Mouse (Mus musculus) embryonic facial prominence, embryonic 12.5 days (tissue): ENCODE results near the gene Prkd1. TPM values are rescaled to one million over a fixed set of nuclear protein-coding genes. Genes with fewer than 3 reads are reported as not detected.
"Not testable (repeated sequence)": the region's sequence is repeated elsewhere in the genome, so short reads cannot be mapped to it uniquely, and the experiment has no call there.

Experiments used
- ATAC-seq: fragments of 200-750 bp; cut with Nextera tagmentation; 2 replicates; pipeline ENCODE4 v1.8.0; 2017; ENCODE audit not compliant: insufficient number of reproducible peaks, insufficient read depth, low FRiP score, low TSS enrichment
- H3K27ac ChIP-seq: fragments of 300-500 bp; sonication (generic); 2 replicates; pipeline ENCODE4 v1.5.1; 2016; ENCODE audit warnings: mild to moderate bottlenecking
- H3K27me3 ChIP-seq: fragments of 300-500 bp; sonication (generic); 2 replicates; pipeline ENCODE4 v1.6.1; 2016; ENCODE audit warnings: mild to moderate bottlenecking, moderate library complexity
- H3K36me3 ChIP-seq: fragments of 300-500 bp; sonication (generic); 2 replicates; pipeline ENCODE4 v1.6.1; 2016; ENCODE audit warnings: mild to moderate bottlenecking
- H3K4me1 ChIP-seq: fragments of 300-500 bp; sonication (generic); 2 replicates; pipeline ENCODE4 v1.6.1; 2016
- H3K4me2 ChIP-seq: fragments of 300-500 bp; sonication (generic); replicated peaks from 2 replicates; pipeline ENCODE4 v1.6.1; 2016; ENCODE audit warnings: mild to moderate bottlenecking, moderate library complexity
- H3K4me3 ChIP-seq: fragments of 300-500 bp; sonication (generic); 2 replicates; pipeline ENCODE4 v1.5.1; 2016; ENCODE audit warnings: mild to moderate bottlenecking
- H3K9ac ChIP-seq: fragments of 300-500 bp; sonication (generic); 2 replicates; pipeline ENCODE4 v1.6.1; 2016; ENCODE audit warnings: mild to moderate bottlenecking, moderate library complexity
- H3K9me3 ChIP-seq: fragments of 300-500 bp; sonication (generic); 2 replicates; pipeline ENCODE4 v1.6.1; 2016; ENCODE audit warnings: mild to moderate bottlenecking, moderate library complexity
- WGBS: fragments of 180-500 bp; shearing (Covaris S2); methylation state at CpG from one replicate; pipeline ENCODE4 v1.1.7; 2016; 5-methylcytosine and 5-hydroxymethylcytosine counted together
- polyA plus RNA-seq: library from polyadenylated mRNA; unstranded; fragments of >200 nt; fragmentation: Nextera tagmentation; extraction: Ambion mirVana; gene quantifications from 2 replicates; pipeline ENCODE4 v1.2.1, GENCODE M21; 2016

Gene Prkd1
- polyA plus RNA-seq = 8.7 and 8.9 TPM in 2 replicates

DNA sequence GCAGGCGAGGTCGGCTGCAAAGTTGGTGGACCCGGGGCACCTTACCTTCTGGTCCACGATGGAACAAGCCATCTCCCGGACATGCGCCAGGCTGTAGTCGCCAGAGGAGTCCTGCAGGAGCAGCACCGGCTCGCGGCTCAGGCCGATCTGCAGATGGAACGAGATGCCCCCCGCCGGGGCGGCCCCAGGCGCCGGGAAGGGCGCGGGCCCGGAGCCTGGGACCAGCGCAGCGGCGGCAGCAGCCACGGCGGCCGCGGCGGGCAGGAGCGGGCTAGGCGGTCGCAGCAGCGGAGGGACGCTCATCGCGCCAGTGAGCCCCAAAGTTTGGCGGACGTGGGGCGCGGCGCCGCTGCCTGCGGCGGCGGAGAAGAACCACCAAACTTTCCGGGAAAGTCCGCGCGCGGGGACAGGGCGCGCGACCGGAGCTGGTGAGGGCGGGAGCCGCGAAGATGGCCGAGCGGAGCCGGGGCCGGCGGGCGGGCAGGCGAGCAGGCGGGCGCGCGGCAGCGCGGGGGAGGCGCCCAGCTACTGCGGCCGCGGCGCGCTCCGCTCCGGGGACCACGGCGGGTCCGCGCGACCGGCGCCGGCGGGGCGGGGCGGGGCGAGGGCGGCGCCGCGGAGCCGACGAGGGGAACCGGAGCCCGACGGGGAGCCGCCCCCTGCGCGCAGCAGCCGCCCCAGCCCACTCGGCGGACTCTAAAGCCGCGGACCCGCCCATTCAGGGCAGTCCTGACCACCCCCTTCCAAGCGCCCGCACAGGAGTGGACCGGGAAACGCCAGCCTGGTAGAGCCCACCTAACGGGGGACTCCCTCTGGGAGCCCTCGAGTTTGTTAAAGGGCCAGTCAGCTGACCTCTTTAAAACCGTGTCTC, at the start of gene Prkd1:
Gene Prkd1, minus strand, starts transcription at position 428 of the 871 bp plus-strand sequence.
- WGBS = under 1% methylated on average over 90 of the region's 114 CpGs
- H3K9ac ChIP-seq = peak within 1 kb of the TSS; percentile 81
- H3K4me3 ChIP-seq = peak within 1 kb of the TSS; percentile 75
- H3K4me2 ChIP-seq = peak within 1 kb of the TSS; percentile 86
- H3K27ac ChIP-seq = peak within 1 kb of the TSS; percentile 78
- no peaks in the 10 kb centered on the region for H3K36me3 ChIP-seq
- no peaks in the 10 kb centered on the region for H3K9me3 ChIP-seq
- H3K27me3 ChIP-seq = no peaks in the 10 kb centered on the region
- peak; percentile 94 for ATAC-seq
- peaks cover 8% of the 10 kb centered on the region; the same call in 1 of the 2 replicates for H3K4me1 ChIP-seq

DNA sequence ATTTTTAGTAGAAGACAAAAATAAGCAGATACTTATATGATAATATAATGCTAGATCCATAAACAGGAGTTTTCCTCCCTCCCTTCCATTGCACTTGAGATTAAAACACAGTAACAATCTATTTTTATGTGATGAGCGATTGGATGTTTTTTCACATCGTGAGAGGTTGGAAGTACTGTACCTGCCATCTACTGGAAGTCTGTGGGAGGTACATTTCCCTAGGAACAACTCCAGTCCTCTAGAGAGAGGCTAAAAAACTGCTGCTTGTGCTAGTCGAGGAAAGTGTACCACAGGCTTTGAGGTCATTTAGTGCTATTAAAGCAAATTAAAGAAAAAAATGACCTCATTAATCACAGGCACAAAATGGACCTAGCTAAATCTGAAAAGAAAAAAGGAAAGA, 48.6 kb upstream of the Prkd1 start:
- H3K4me3 ChIP-seq = no peak overlapping the region
- peaks cover 11% of the 10 kb centered on the region; the same call in 1 of the 2 replicates for H3K4me1 ChIP-seq
- no peak overlapping the region for H3K4me2 ChIP-seq
- H3K36me3 ChIP-seq = no peaks in the 10 kb centered on the region
- no peak for ATAC-seq
- H3K9me3 ChIP-seq = no peaks in the 10 kb centered on the region
- H3K9ac ChIP-seq = no peak overlapping the region
- no peak overlapping the region for H3K27ac ChIP-seq
- 13% methylated on average over 3 of the region's 3 CpGs for WGBS
- no peaks in the 10 kb centered on the region for H3K27me3 ChIP-seq

DNA sequence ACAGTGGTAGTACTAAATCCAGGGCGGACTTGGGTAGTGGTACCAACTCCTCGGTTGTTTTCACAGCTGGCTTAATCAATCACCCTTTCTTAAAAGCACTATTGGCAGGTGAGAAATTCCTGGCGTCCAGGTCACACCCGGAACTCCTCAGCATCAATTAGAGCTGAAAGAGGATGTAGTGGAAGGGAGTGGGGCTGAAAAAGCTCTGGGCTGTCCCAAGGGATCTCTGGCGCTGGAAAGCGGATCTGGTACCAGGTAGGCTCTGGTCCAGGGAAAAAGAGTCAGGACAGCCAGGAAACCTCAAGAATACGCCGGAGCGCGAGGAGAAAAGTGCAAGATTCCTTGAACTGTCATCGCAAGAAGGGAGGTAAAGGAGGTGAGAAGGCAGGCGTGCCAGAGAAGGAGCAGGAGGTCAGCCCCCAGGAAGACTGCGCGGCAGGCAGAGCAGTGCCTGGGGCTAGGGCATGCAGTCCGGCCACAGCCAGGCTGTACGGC, 675 bp downstream of the Prkd1 start:
- no peaks in the 10 kb centered on the region for H3K27me3 ChIP-seq
- H3K36me3 ChIP-seq = no peaks in the 10 kb centered on the region
- WGBS = 2% methylated on average over 16 of the region's 16 CpGs
- H3K9me3 ChIP-seq = no peaks in the 10 kb centered on the region
- H3K4me3 ChIP-seq = peak overlapping the region; percentile 75
- ATAC-seq = peak; percentile 71
- peak overlapping the region; percentile 81 for H3K9ac ChIP-seq
- peak overlapping the region; percentile 86 for H3K4me2 ChIP-seq
- peak overlapping the region; percentile 78 for H3K27ac ChIP-seq
- peaks cover 8% of the 10 kb centered on the region; the same call in 1 of the 2 replicates for H3K4me1 ChIP-seq

DNA sequence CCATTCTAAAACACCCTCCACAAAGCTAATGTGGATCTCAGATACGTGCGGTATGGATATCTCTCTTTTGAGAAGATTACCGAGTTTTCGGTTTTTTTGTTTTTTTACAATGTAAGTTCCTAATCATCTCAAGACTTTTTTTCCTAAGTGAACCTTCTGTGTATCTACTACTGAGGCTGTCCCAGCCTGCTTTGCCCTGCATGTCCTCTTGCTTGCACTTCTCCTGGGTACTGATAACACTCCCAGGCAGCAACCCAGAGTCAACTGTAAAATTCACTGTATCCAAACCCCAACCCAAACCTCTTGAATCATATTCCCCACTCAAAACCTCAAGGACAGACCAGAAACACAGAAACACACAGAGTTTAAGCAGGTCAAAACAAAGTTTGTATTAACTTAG, 2.0 kb downstream of the Prkd1 start:
- H3K36me3 ChIP-seq = no peaks in the 10 kb centered on the region
- ATAC-seq = no peak
- no peak overlapping the region for H3K27ac ChIP-seq
- no peak overlapping the region for H3K9ac ChIP-seq
- H3K4me1 ChIP-seq = peaks cover 8% of the 10 kb centered on the region; the same call in 1 of the 2 replicates
- H3K9me3 ChIP-seq = no peaks in the 10 kb centered on the region
- H3K27me3 ChIP-seq = no peaks in the 10 kb centered on the region
- H3K4me2 ChIP-seq = peak overlapping the region; percentile 86; the same call in 1 of the 2 replicates
- WGBS = 93% methylated on average over 4 of the region's 4 CpGs
- H3K4me3 ChIP-seq = no peak overlapping the region

DNA sequence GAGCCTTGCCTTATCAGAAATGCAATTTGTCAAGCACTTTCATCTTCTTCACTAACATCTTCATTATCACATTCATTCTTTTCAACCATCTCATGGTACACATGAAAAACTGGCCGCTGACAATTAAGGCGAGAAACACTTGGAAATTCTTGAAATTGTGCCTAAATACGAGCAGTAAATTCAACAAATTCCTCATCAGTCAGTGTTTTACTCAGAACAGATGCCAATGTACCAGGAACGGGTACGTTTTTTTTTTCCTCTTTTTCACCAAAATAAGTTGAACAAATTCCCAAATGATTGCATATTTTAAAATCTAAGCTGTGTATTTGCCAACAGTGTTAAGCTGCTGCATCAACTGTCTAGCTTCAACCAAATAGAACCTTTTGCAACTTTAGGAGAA, 6.2 kb downstream of the Prkd1 start:
- Histone ChIP-seq H3K27me3 (no peaks in the 10 kb centered on the region), H3K9ac (no peak overlapping the region), H3K9me3 (no peaks in the 10 kb centered on the region), H3K4me2 (no peak overlapping the region), H3K4me3 (no peak overlapping the region), H3K27ac (no peak overlapping the region), H3K4me1 (peaks cover 2% of the 10 kb centered on the region; the same call in 1 of the 2 replicates), H3K36me3 (no peaks in the 10 kb centered on the region)
- no peak for ATAC-seq
- WGBS = 75% methylated on average over 5 of the region's 5 CpGs

DNA sequence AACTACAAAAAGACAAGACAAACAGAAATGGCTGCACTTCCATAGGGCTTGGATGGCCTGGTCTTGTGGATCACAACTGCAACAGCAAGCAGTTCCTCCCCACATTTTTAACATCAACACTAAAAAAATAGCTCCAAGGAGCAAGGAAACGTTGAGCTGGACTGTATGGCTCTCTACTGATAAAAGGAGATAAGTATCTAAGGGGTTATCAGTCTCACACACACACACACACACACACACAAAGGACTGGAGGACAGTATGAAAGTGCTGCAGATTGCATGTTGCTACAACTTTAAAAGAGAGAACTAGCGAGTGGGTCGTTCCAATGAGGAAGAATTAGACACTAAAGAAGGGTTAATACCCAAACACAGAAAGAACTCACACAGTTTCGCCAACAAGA, 8.7 kb downstream of the Prkd1 start:
- Histone ChIP-seq H3K27ac (no peak overlapping the region), H3K36me3 (no peaks in the 10 kb centered on the region), H3K9me3 (no peaks in the 10 kb centered on the region), H3K27me3 (no peaks in the 10 kb centered on the region), H3K4me2 (no peak overlapping the region), H3K4me1 (no peaks in the 10 kb centered on the region), H3K4me3 (no peak overlapping the region), H3K9ac (no peak overlapping the region)
- WGBS = 86% methylated on average over 4 of the region's 4 CpGs
- ATAC-seq = no peak

DNA sequence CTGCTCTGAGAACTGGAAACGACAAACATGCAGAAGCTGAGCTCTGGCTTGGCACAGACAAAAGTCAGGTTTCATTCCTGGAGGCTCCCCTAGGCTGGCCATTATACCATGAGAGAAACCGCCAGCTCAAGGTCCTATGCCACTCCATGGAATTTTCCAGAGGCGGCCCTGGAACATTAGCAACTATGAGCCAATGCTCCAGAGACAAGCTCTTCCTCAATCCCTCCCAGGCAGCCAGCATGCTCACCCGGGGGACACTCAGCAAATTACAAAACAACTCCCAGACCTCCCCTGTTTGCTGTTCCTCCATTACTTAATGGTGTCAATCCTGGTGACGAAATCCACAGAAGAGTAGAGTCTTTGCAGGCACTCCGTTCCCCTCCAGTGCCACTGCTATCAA, 14.5 kb downstream of the Prkd1 start:
- H3K4me2 ChIP-seq = no peak overlapping the region
- H3K36me3 ChIP-seq = no peaks in the 10 kb centered on the region
- no peaks in the 10 kb centered on the region for H3K4me1 ChIP-seq
- H3K9ac ChIP-seq = no peak overlapping the region
- no peak overlapping the region for H3K27ac ChIP-seq
- ATAC-seq = no peak
- 50% methylated on average over 6 of the region's 6 CpGs for WGBS
- H3K27me3 ChIP-seq = no peaks in the 10 kb centered on the region
- H3K9me3 ChIP-seq = no peaks in the 10 kb centered on the region
- H3K4me3 ChIP-seq = no peak overlapping the region

DNA sequence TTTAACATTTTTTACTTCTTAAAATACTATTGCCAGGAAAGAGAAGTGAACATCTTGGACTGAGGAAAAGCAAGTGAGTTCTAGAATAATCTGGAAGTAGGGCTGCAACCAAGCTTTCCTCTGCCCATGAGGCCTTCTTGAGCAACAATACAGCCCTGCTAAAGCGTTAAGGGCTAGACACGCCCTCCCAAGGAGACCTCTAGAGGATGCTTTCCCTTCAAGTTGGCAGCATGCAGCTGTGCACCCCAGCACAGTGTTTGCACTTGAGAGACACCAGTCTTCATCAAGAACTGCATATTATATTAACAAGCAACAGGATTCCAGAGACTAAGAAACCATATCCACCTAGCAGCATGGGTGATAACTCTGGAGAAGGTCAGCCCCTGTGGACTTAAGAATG, 22.8 kb downstream of the Prkd1 start:
- H3K36me3 ChIP-seq, H3K27ac ChIP-seq, H3K9me3 ChIP-seq, ATAC-seq, H3K4me1 ChIP-seq, H3K27me3 ChIP-seq, H3K9ac ChIP-seq, H3K4me3 ChIP-seq, H3K4me2 ChIP-seq: not testable (repeated sequence)
- WGBS = 55% methylated on average over 2 of the region's 2 CpGs

DNA sequence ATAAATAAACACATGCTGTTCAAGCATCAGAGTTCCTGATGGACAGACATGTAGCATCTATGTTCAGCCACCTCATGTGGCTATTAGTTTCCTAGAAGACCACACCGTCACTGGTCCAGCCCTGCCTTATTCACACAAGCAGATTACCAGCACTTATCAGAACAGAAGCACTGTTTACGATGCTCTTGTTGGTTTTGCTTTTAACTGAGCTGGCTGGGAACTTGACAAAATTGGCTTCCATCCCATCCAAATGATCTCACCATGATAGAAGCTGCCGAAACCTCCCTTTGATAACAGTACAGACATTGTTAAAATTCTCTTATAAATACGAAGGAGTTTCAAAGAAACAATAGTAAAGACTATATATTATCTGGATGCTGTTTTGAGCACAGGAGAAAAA, 24.7 kb downstream of the Prkd1 start:
- H3K9me3 ChIP-seq = no peaks in the 10 kb centered on the region
- 80% methylated on average over 4 of the region's 4 CpGs for WGBS
- H3K36me3 ChIP-seq = no peaks in the 10 kb centered on the region
- no peak for ATAC-seq
- H3K4me3 ChIP-seq = no peak overlapping the region
- no peaks in the 10 kb centered on the region for H3K4me1 ChIP-seq
- no peak overlapping the region for H3K9ac ChIP-seq
- no peaks in the 10 kb centered on the region for H3K27me3 ChIP-seq
- H3K27ac ChIP-seq = no peak overlapping the region
- no peak overlapping the region for H3K4me2 ChIP-seq

DNA sequence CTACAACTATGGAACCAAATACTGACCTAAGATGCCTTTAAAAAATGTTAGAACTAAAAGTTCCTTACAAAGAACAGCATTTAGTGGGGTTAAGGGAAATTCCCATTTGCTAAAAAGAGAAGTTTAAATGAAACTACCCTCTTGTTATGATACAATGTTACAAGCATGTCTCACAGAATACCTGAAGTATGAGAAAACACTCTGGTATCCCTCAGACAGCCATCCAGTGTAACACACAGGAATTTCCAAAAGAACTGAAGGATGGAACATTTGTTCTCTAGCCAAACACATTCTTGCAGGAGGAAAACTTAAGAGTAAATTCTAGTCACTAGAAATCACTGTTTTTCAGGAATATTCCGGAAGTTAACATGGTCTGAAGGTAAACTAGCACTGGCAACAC, 33.0 kb downstream of the Prkd1 start:
- Histone ChIP-seq H3K4me2 (no peak overlapping the region), H3K4me1 (no peaks in the 10 kb centered on the region), H3K27me3 (no peaks in the 10 kb centered on the region), H3K4me3 (no peak overlapping the region), H3K36me3 (no peaks in the 10 kb centered on the region), H3K27ac (no peak overlapping the region), H3K9me3 (no peaks in the 10 kb centered on the region), H3K9ac (no peak overlapping the region)
- no peak for ATAC-seq
- WGBS = 91% methylated on average over 1 of the region's 1 CpGs

DNA sequence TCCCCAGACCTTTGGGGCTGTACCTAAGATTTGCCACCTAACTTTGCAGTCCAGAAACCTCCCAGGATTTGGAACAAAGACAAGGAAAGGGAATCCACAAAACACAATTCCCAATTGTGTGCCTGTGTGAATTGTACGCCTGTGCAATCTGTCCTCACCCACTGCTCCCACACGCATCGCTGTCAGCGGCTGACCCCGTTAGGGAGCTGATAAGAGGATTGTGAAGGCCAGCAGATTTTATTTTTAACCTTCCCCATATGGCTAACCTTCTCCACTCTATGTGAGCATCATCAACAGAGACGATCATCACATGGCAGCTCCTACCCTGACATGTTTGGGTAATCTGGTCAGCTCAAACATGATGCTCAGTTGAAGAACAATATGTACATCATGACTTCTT, 34.6 kb downstream of the Prkd1 start:
- Histone ChIP-seq H3K9me3 (no peaks in the 10 kb centered on the region), H3K27me3 (no peaks in the 10 kb centered on the region), H3K4me1 (no peaks in the 10 kb centered on the region), H3K4me3 (no peak overlapping the region), H3K27ac (no peak overlapping the region), H3K9ac (no peak overlapping the region), H3K36me3 (no peaks in the 10 kb centered on the region), H3K4me2 (no peak overlapping the region)
- ATAC-seq = no peak
- 68% methylated on average over 6 of the region's 6 CpGs for WGBS
